Mouse (Mus musculus): Measurements from ENCODE around the gene Erc1. TPM values are rescaled to one million over a fixed set of nuclear protein-coding genes. Genes with fewer than 3 reads are reported as not detected.
"Not testable (repeated sequence)": the region's sequence is repeated elsewhere in the genome, so short reads cannot be mapped to it uniquely, and the experiment has no call there.

Erc1 gene
- polyA plus RNA-seq, 1 experiment from 2014 or later: 44.0 TPM

- WGBS: 84% methylated on average over 1 of the region's 1 CpGs
- Histone ChIP-seq H3K4me1 (replicated peaks; ENCODE audit: control insufficient read depth, insufficient read depth, low read length) (no peaks in the 10 kb centered on the region), H3K9ac (ENCODE audit: low read depth, low read length) (no peak overlapping the region), H3K9me3 (ENCODE audit: control insufficient read depth, low read length) (no peaks in the 10 kb centered on the region), H3K27me3 (ENCODE audit: control insufficient read depth, insufficient read depth, low read length) (no peaks in the 10 kb centered on the region), H3K36me3 (ENCODE audit: control insufficient read depth, insufficient read depth, low read length) (0 out of 2 replicates have a peak, but pooled peaks cover 2% of the 10 kb centered on the region), H3K4me3 (ENCODE audit: low read depth, low read length) (no peak overlapping the region), H3K27ac (ENCODE audit: low read depth, low read length) (no peak overlapping the region), H3K4me2 (replicated peaks; ENCODE audit: low read depth, low read length) (no peak overlapping the region)
- no peak for ATAC-seq (ENCODE audit: low FRiP score)
- no peak for DNase-seq (ENCODE audit: low spot score)
Observed at GRCm38 (mm10) chr6:119821158-119821557, 26.8 kb downstream of the Erc1 start.

- Histone ChIP-seq H3K36me3 (ENCODE audit: control insufficient read depth, insufficient read depth, low read length) (no peaks in the 10 kb centered on the region), H3K27me3 (ENCODE audit: control insufficient read depth, insufficient read depth, low read length) (no peaks in the 10 kb centered on the region), H3K4me1 (replicated peaks; ENCODE audit: control insufficient read depth, insufficient read depth, low read length) (no peaks in the 10 kb centered on the region), H3K9me3 (ENCODE audit: control insufficient read depth, low read length) (no peaks in the 10 kb centered on the region), H3K27ac (ENCODE audit: low read depth, low read length) (no peak overlapping the region), H3K9ac (ENCODE audit: low read depth, low read length) (no peak overlapping the region), H3K4me2 (replicated peaks; ENCODE audit: low read depth, low read length) (no peak overlapping the region), H3K4me3 (ENCODE audit: low read depth, low read length) (no peak overlapping the region)
- 97% methylated on average over 4 of the region's 4 CpGs for whole genome bisulfite sequencing
- ATAC-seq (ENCODE audit: low FRiP score): no peak
- no peak for DNase-seq (ENCODE audit: low spot score)
Observed at GRCm38 (mm10) chr6:119818541-119818940, 29.4 kb downstream of the Erc1 start.

- no peak for ATAC-seq (ENCODE audit: low FRiP score)
Observed at GRCm38 (mm10) chr6:119815426-119815825, 32.5 kb downstream of the Erc1 start.

GRCm38 (mm10) chr6:119813055-119813454 is 34.9 kb downstream of the Erc1 start:
- H3K4me3 ChIP-seq (ENCODE audit: low read depth, low read length); DNase-seq (ENCODE audit: low spot score); H3K36me3 ChIP-seq (ENCODE audit: control insufficient read depth, insufficient read depth, low read length); H3K4me2 ChIP-seq (replicated peaks; ENCODE audit: low read depth, low read length); H3K27ac ChIP-seq (ENCODE audit: low read depth, low read length); H3K4me1 ChIP-seq (replicated peaks; ENCODE audit: control insufficient read depth, insufficient read depth, low read length); H3K9ac ChIP-seq (ENCODE audit: low read depth, low read length); ATAC-seq (ENCODE audit: low FRiP score); H3K27me3 ChIP-seq (ENCODE audit: control insufficient read depth, insufficient read depth, low read length); H3K9me3 ChIP-seq (ENCODE audit: control insufficient read depth, low read length): not testable (repeated sequence)

More at GRCm38 (mm10) chr6:119815426-119815825, 32.5 kb downstream of the Erc1 start:
- 89% methylated on average over 4 of the region's 4 CpGs for WGBS
- no peaks in the 10 kb centered on the region for H3K36me3 ChIP-seq (ENCODE audit: control insufficient read depth, insufficient read depth, low read length)
- no peak overlapping the region for H3K4me3 ChIP-seq (ENCODE audit: low read depth, low read length)
- DNase-seq (ENCODE audit: low spot score): no peak
- H3K9me3 ChIP-seq (ENCODE audit: control insufficient read depth, low read length): no peaks in the 10 kb centered on the region
- no peak overlapping the region for H3K4me2 ChIP-seq (replicated peaks; ENCODE audit: low read depth, low read length)
- H3K27me3 ChIP-seq (ENCODE audit: control insufficient read depth, insufficient read depth, low read length): no peaks in the 10 kb centered on the region
- no peak overlapping the region for H3K27ac ChIP-seq (ENCODE audit: low read depth, low read length)
- no peak overlapping the region for H3K9ac ChIP-seq (ENCODE audit: low read depth, low read length)
- H3K4me1 ChIP-seq (replicated peaks; ENCODE audit: control insufficient read depth, insufficient read depth, low read length): no peaks in the 10 kb centered on the region

GRCm38 (mm10) chr6:119808726-119809505 is 39.1 kb downstream of the Erc1 start:
- DNase-seq (ENCODE audit: low spot score) (no peak), ATAC-seq (ENCODE audit: low FRiP score) (no peak)
- H3K27me3 ChIP-seq (ENCODE audit: control insufficient read depth, insufficient read depth, low read length): no peaks in the 10 kb centered on the region
- no peaks in the 10 kb centered on the region for H3K36me3 ChIP-seq (ENCODE audit: control insufficient read depth, insufficient read depth, low read length)
- H3K4me2 ChIP-seq (replicated peaks; ENCODE audit: low read depth, low read length): no peak overlapping the region
- no peaks in the 10 kb centered on the region for H3K9me3 ChIP-seq (ENCODE audit: control insufficient read depth, low read length)
- 93% methylated on average over 2 of the region's 2 CpGs for WGBS
- no peaks in the 10 kb centered on the region for H3K4me1 ChIP-seq (replicated peaks; ENCODE audit: control insufficient read depth, insufficient read depth, low read length)
- H3K27ac ChIP-seq (ENCODE audit: low read depth, low read length): no peak overlapping the region
- H3K9ac ChIP-seq (ENCODE audit: low read depth, low read length): no peak overlapping the region
- no peak overlapping the region for H3K4me3 ChIP-seq (ENCODE audit: low read depth, low read length)

- Histone ChIP-seq H3K27me3 (ENCODE audit: control insufficient read depth, insufficient read depth, low read length) (no peaks in the 10 kb centered on the region), H3K9me3 (ENCODE audit: control insufficient read depth, low read length) (no peaks in the 10 kb centered on the region), H3K36me3 (ENCODE audit: control insufficient read depth, insufficient read depth, low read length) (no peaks in the 10 kb centered on the region), H3K9ac (ENCODE audit: low read depth, low read length) (no peak overlapping the region), H3K27ac (ENCODE audit: low read depth, low read length) (no peak overlapping the region), H3K4me3 (ENCODE audit: low read depth, low read length) (no peak overlapping the region), H3K4me1 (replicated peaks; ENCODE audit: control insufficient read depth, insufficient read depth, low read length) (no peaks in the 10 kb centered on the region), H3K4me2 (replicated peaks; ENCODE audit: low read depth, low read length) (no peak overlapping the region)
- 95% methylated on average over 2 of the region's 2 CpGs for WGBS
- DNase-seq (ENCODE audit: low spot score) (no peak), ATAC-seq (ENCODE audit: low FRiP score) (no peak)
Observed at GRCm38 (mm10) chr6:119803239-119803638, 44.7 kb downstream of the Erc1 start.

- H3K4me3 ChIP-seq (ENCODE audit: low read depth, low read length): no peak overlapping the region
- H3K27me3 ChIP-seq (ENCODE audit: control insufficient read depth, insufficient read depth, low read length): no peaks in the 10 kb centered on the region
- no peaks in the 10 kb centered on the region for H3K36me3 ChIP-seq (ENCODE audit: control insufficient read depth, insufficient read depth, low read length)
- no peaks in the 10 kb centered on the region for H3K9me3 ChIP-seq (ENCODE audit: control insufficient read depth, low read length)
- ATAC-seq (ENCODE audit: low FRiP score): no peak
- 92% methylated on average over 12 of the region's 12 CpGs for WGBS
- H3K9ac ChIP-seq (ENCODE audit: low read depth, low read length): no peak overlapping the region
- H3K27ac ChIP-seq (ENCODE audit: low read depth, low read length): no peak overlapping the region
- no peaks in the 10 kb centered on the region for H3K4me1 ChIP-seq (replicated peaks; ENCODE audit: control insufficient read depth, insufficient read depth, low read length)
- no peak for DNase-seq (ENCODE audit: low spot score)
- H3K4me2 ChIP-seq (replicated peaks; ENCODE audit: low read depth, low read length): no peak overlapping the region
Observed at GRCm38 (mm10) chr6:119796911-119797486, 51.0 kb downstream of the Erc1 start.

- Histone ChIP-seq H3K27me3 (ENCODE audit: control insufficient read depth, insufficient read depth, low read length) (no peaks in the 10 kb centered on the region), H3K4me3 (ENCODE audit: low read depth, low read length) (no peak overlapping the region), H3K4me2 (replicated peaks; ENCODE audit: low read depth, low read length) (no peak overlapping the region), H3K4me1 (replicated peaks; ENCODE audit: control insufficient read depth, insufficient read depth, low read length) (no peaks in the 10 kb centered on the region), H3K9me3 (ENCODE audit: control insufficient read depth, low read length) (no peaks in the 10 kb centered on the region), H3K27ac (ENCODE audit: low read depth, low read length) (no peak overlapping the region), H3K36me3 (ENCODE audit: control insufficient read depth, insufficient read depth, low read length) (no peaks in the 10 kb centered on the region), H3K9ac (ENCODE audit: low read depth, low read length) (no peak overlapping the region)
- ATAC-seq (ENCODE audit: low FRiP score) (no peak), DNase-seq (ENCODE audit: low spot score) (no peak)
- WGBS: 93% methylated on average over 5 of the region's 5 CpGs
Observed at GRCm38 (mm10) chr6:119796291-119796690, 51.7 kb downstream of the Erc1 start.

GRCm38 (mm10) chr6:119792562-119792961 is 55.4 kb downstream of the Erc1 start:
- no peak overlapping the region for H3K9ac ChIP-seq (ENCODE audit: low read depth, low read length)
- H3K36me3 ChIP-seq (ENCODE audit: control insufficient read depth, insufficient read depth, low read length): no peaks in the 10 kb centered on the region
- no peak overlapping the region for H3K4me2 ChIP-seq (replicated peaks; ENCODE audit: low read depth, low read length)
- peak; percentile 68 for DNase-seq (ENCODE audit: low spot score)
- ATAC-seq (ENCODE audit: low FRiP score): no peak
- H3K4me1 ChIP-seq (replicated peaks; ENCODE audit: control insufficient read depth, insufficient read depth, low read length): no peaks in the 10 kb centered on the region
- no peak overlapping the region for H3K27ac ChIP-seq (ENCODE audit: low read depth, low read length)
- H3K9me3 ChIP-seq (ENCODE audit: control insufficient read depth, low read length): no peaks in the 10 kb centered on the region
- no peak overlapping the region for H3K4me3 ChIP-seq (ENCODE audit: low read depth, low read length)
- WGBS: 54% methylated on average over 2 of the region's 2 CpGs
- no peaks in the 10 kb centered on the region for H3K27me3 ChIP-seq (ENCODE audit: control insufficient read depth, insufficient read depth, low read length)
